Mouse (Mus musculus) heart, postnatal 0 days (tissue): ENCODE measurements around the gene Oas1e. TPM values are rescaled to one million over a fixed set of nuclear protein-coding genes. Genes with fewer than 3 reads are reported as not detected.

ENCODE experiments used
- ATAC-seq: fragments of 200-750 bp; cut with Nextera tagmentation; 2 replicates; pipeline ENCODE4 v1.8.0; 2017; ENCODE audit warnings: low read depth, moderate number of reproducible peaks, moderate library complexity; ENCODE audit not compliant: insufficient read depth
- DNase-seq: peaks from one replicate; pipeline ENCODE4 v3.0.0-alpha.2; 2016; ENCODE audit warnings: low spot score
- H3K27ac ChIP-seq: fragments of 300-500 bp; sonication (generic); 2 replicates; pipeline ENCODE4 v1.5.1; 2014; ENCODE audit warnings: low read depth, mild to moderate bottlenecking
- H3K27me3 ChIP-seq: fragments of 300-500 bp; sonication (generic); 2 replicates; pipeline ENCODE4 v1.6.1; 2014; ENCODE audit warnings: low read length, mixed read lengths; ENCODE audit not compliant: control insufficient read depth, insufficient read depth
- H3K36me3 ChIP-seq: fragments of 300-500 bp; sonication (generic); replicated peaks from 2 replicates; pipeline ENCODE4 v1.6.1; 2014; ENCODE audit warnings: low read length, mixed read lengths; ENCODE audit not compliant: control insufficient read depth, insufficient read depth
- H3K4me1 ChIP-seq: fragments of 300-500 bp; sonication (generic); 2 replicates; pipeline ENCODE4 v1.6.1; 2014; ENCODE audit warnings: antibody characterized with exemption; ENCODE audit not compliant: control insufficient read depth, insufficient read depth
- H3K4me2 ChIP-seq: fragments of 300-500 bp; sonication (generic); 2 replicates; pipeline ENCODE4 v1.6.1; 2014; ENCODE audit warnings: low read depth, mild to moderate bottlenecking, low read length, moderate library complexity
- H3K4me3 ChIP-seq: fragments of 300-500 bp; sonication (generic); 2 replicates; pipeline ENCODE4 v1.5.1; 2014; ENCODE audit warnings: low read depth, low read length
- H3K9ac ChIP-seq: fragments of 300-500 bp; sonication (generic); replicated peaks from 2 replicates; pipeline ENCODE4 v1.6.1; 2014; ENCODE audit warnings: low read depth, low read length, mixed read lengths
- H3K9me3 ChIP-seq: fragments of 300-500 bp; sonication (generic); replicated peaks from 2 replicates; pipeline ENCODE4 v1.6.1; 2016; ENCODE audit warnings: low read length; ENCODE audit not compliant: control insufficient read depth
- CTCF ChIP-seq: IDR thresholded peaks from 2 replicates; pipeline ENCODE4 v1.5.1; 2016; ENCODE audit warnings: antibody characterized with exemption, control low read depth, low read depth
- EP300 ChIP-seq: IDR thresholded peaks from 2 replicates; pipeline ENCODE4 v1.6.1; 2016; ENCODE audit warnings: antibody characterized with exemption, low read depth
- WGBS: fragments of 180-500 bp; shearing (Covaris S2); extraction: QIAGEN DNeasy Blood & Tissue Kit; methylation state at CpG from one replicate; pipeline ENCODE4 v1.1.7; 2014; 5-methylcytosine and 5-hydroxymethylcytosine counted together
- polyA plus RNA-seq: library from polyadenylated mRNA; unstranded; fragments of >200 nt; fragmentation: Nextera tagmentation; extraction: Ambion mirVana; gene quantifications from 2 replicates; pipeline ENCODE4 v1.2.1, GENCODE M21; 2015
- total RNA-seq: library from RNA; depleted of rRNA; stranded (reverse); fragments of >200 nt; gene quantifications from 2 replicates; pipeline ENCODE4 v1.2.3, GENCODE M21; 2014; ENCODE audit warnings: low replicate concordance

Gene Oas1e
- total and polyA plus RNA-seq, 2 experiments from 2014 or later, result not detected

DNA sequence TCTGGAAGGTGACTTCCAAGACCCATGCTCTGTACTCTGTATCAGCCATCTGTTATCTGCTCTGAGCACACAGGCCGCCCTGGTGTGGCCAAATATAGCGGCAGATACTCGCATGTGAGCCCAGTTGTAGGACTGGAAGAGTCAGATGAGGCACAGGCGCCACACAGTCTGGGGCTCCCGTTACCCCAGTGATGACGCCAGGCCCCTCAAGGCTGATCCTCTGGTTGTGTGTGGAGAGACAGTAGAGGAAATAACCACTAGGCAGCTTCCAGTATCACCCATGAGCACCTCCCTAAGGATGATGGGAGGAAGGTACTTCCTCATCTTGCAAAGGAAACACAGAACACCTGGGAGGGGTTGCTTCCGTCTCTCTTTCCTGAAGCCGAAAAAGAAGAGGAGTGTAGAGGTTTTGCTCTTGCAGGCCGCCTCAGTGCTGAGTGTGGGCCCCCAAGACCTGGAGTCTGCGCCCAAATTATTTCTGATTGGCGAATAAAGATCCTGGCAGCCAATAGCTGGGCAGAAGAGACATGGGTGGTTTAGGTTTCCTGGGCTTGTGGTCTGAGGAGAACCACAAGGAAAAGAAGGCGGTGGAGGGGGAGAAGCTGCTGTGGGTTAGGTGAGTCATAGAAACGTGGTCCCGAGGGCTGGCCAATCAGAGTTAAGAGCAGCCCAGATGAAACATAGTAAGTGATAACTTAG, 19.9 kb downstream of the Oas1e start:
- TF ChIP-seq EP300 (no peak), CTCF (no peak)
- DNase-seq (no peak), ATAC-seq (no peak; the same call in 1 of the 2 replicates)
- no peak overlapping the region for H3K4me3 ChIP-seq
- H3K9ac ChIP-seq, result no peak overlapping the region
- no peak overlapping the region for H3K4me2 ChIP-seq
- H3K36me3 ChIP-seq, result no peaks in the 10 kb centered on the region
- 49% methylated on average over 14 of the region's 14 CpGs for WGBS
- H3K4me1 ChIP-seq, result peaks cover 29% of the 10 kb centered on the region
- H3K27me3 ChIP-seq, result no peaks in the 10 kb centered on the region
- no peaks in the 10 kb centered on the region for H3K9me3 ChIP-seq
- H3K27ac ChIP-seq, result peak overlapping the region; percentile 39; the same call in 1 of the 2 replicates

DNA sequence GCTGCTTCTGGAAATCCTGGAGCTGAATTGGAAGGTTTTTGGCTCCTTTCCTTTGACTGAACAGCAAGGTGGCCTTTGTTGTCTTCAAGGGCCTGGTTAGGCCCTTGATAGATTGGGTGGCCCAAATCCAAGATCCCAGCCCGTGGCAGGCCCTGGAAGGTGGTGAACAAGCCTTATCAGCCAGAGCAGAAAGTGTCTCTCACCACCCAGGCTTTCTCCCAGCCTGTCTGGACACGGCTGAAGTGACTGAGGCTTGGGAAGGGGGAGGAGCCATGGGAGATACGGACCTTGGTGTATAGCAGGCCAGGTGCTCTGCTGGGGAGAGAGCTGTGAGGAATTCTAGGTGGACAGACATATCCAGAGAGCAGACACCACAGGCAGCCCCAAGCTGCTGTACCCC, 25.9 kb downstream of the Oas1e start:
- H3K36me3 ChIP-seq, result no peaks in the 10 kb centered on the region
- no peaks in the 10 kb centered on the region for H3K9me3 ChIP-seq
- no peak for TF ChIP-seq EP300
- no peak for TF ChIP-seq CTCF
- WGBS, result 35% methylated on average over 3 of the region's 3 CpGs
- H3K4me2 ChIP-seq, result no peak overlapping the region
- no peak overlapping the region for H3K4me3 ChIP-seq
- no peak overlapping the region for H3K9ac ChIP-seq
- H3K27ac ChIP-seq, result no peak overlapping the region
- H3K27me3 ChIP-seq, result no peaks in the 10 kb centered on the region
- DNase-seq (no peak), ATAC-seq (no peak)
- no peaks in the 10 kb centered on the region for H3K4me1 ChIP-seq

DNA sequence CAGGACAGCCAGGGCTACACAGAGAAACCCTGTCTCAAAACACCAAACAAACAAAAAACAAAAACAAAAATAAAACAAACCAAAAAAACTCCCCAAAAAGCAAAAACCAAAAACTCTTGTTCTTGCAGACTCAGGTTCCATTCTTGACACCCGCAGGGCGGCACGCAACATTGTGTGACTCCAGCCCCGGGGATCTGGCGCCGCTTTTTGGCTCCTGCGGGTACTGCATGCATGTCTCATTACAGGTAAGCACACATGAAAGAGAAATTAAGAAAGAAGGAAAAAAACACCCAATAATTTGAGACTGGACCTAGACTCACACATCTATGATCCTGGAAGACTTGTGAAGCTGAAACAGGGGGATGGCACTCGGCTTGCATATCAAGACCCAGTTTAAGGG, 30.3 kb downstream of the Oas1e start:
- H3K4me2 ChIP-seq, result no peak overlapping the region
- H3K27ac ChIP-seq, result no peak overlapping the region
- no peaks in the 10 kb centered on the region for H3K27me3 ChIP-seq
- no peak for TF ChIP-seq CTCF
- no peak for TF ChIP-seq EP300
- H3K9me3 ChIP-seq, result no peaks in the 10 kb centered on the region
- H3K4me1 ChIP-seq, result no peaks in the 10 kb centered on the region
- no peak for DNase-seq
- H3K4me3 ChIP-seq, result no peak overlapping the region
- H3K9ac ChIP-seq, result no peak overlapping the region
- WGBS, result 75% methylated on average over 8 of the region's 8 CpGs
- no peak for ATAC-seq
- H3K36me3 ChIP-seq, result no peaks in the 10 kb centered on the region

DNA sequence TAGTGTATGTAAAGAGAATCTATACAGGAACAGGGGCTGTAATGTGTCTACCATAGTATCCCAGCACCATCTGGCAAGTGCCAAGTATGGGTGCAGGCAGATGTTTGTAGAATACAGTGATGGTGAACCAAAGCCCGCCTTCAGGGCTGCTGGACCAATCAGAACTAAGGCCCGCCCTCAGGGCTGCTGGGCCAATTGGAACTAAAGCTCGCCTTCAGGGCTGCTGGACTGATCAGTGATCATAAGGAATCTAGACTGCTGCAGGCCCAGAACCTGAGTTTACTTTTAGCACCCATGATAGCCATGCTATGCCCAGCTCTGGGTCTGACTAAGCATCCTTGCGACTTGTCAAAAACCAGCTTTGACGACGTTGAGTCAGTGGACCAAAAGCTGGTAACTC, 33.4 kb downstream of the Oas1e start:
- WGBS, result 28% methylated on average over 6 of the region's 6 CpGs
- H3K27me3 ChIP-seq, result no peaks in the 10 kb centered on the region
- DNase-seq, result no peak
- no peak overlapping the region for H3K9ac ChIP-seq
- no peaks in the 10 kb centered on the region for H3K36me3 ChIP-seq
- H3K27ac ChIP-seq, result peak overlapping the region; percentile 11; the same call in 1 of the 2 replicates
- H3K4me2 ChIP-seq, result no peak overlapping the region
- TF ChIP-seq EP300 (no peak), CTCF (no peak)
- H3K9me3 ChIP-seq, result no peaks in the 10 kb centered on the region
- H3K4me3 ChIP-seq, result no peak overlapping the region
- no peaks in the 10 kb centered on the region for H3K4me1 ChIP-seq
- peak; percentile 77 for ATAC-seq

DNA sequence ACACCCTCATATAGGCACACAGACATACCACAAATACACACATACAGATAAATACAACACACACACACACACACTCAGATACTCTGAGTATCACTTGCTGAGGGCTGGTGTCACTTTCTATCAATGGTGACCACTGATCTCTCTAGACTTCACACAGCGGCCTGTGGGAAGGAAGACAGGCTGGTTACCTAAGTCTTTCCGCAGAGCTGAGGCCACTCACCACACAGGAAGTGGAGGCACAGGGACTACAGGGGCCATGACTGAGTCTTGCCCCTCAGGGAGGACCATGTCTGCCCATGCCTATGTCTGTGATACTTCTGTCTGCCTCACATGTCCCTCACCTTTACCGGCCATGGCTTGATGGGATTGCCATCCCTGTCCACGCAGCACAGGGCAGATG, 41.1 kb downstream of the Oas1e start:
- ATAC-seq, result no peak
- H3K4me3 ChIP-seq, result no peak overlapping the region
- no peak overlapping the region for H3K9ac ChIP-seq
- TF ChIP-seq EP300 (no peak), CTCF (no peak)
- H3K36me3 ChIP-seq, result no peaks in the 10 kb centered on the region
- no peak overlapping the region for H3K4me2 ChIP-seq
- WGBS, result 77% methylated on average over 4 of the region's 4 CpGs
- H3K27me3 ChIP-seq, result no peaks in the 10 kb centered on the region
- no peak overlapping the region for H3K27ac ChIP-seq
- no peaks in the 10 kb centered on the region for H3K9me3 ChIP-seq
- DNase-seq, result no peak
- H3K4me1 ChIP-seq, result no peaks in the 10 kb centered on the region

DNA sequence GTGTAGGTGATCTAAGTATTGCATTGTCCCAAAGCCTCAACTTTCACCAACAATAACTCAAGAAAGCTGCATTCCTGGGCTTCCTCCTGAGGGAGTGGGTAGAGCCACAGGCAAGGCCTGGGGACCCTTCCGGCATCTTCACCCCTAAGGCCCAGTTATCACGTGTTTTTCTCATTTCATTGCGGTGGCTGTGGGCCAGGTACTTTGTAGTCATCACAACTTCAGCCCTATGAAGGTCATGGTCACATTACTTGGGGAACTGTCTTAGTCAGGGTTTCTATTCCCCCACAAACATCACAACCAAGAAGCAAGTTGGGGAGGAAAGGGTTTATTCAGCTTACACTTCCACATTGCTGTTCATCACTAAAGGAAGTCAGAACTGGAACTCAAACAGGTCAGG, 42.5 kb downstream of the Oas1e start:
- ATAC-seq (no peak), DNase-seq (no peak)
- no peaks in the 10 kb centered on the region for H3K27me3 ChIP-seq
- 57% methylated on average over 3 of the region's 3 CpGs for WGBS
- no peaks in the 10 kb centered on the region for H3K4me1 ChIP-seq
- H3K9me3 ChIP-seq, result no peaks in the 10 kb centered on the region
- no peak overlapping the region for H3K27ac ChIP-seq
- no peak overlapping the region for H3K4me2 ChIP-seq
- TF ChIP-seq EP300 (no peak), CTCF (no peak)
- H3K4me3 ChIP-seq, result no peak overlapping the region
- H3K36me3 ChIP-seq, result no peaks in the 10 kb centered on the region
- H3K9ac ChIP-seq, result no peak overlapping the region
